Mouse (Mus musculus): Measurements from ENCODE around the gene Psmc3ip. TPM values are rescaled to one million over a fixed set of nuclear protein-coding genes. Genes with fewer than 3 reads are reported as not detected.
A peak's percentile ranks its signal among the peaks of the same experiment; 100 is the strongest.

Psmc3ip gene
- polyA plus RNA-seq, 1 experiment from 2014 or later, result 27.5 TPM

DNA sequence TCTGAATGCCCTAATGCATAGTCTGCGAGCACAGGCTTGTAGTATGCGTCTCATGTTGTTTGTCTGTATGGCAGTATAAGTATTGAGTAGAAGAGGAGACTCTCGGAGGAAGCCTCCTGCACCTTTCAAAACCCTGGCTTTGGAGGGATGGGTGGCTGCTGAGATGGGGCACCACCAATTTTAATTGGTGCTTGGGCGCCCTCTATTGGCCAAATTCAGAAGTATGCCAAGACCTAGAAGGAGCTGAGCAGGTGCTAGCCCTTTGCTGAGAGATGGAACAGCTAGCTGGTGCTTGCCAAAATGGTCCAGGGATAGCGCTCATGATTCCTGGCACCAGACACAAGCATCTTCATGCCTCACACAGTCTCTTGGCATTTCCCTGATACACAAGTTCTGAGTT is 37.4 kb downstream of the Psmc3ip start:
- ATAC-seq (replicated peaks; ENCODE audit: insufficient number of reproducible peaks, low FRiP score, low TSS enrichment), result no peak
- Histone ChIP-seq H3K9me3 (replicated peaks; ENCODE audit: control insufficient read depth, low read length) (no peaks in the 10 kb centered on the region), H3K4me2 (no peak overlapping the region), H3K9ac (ENCODE audit: low read depth, low read length) (no peak overlapping the region), H3K27me3 (ENCODE audit: control insufficient read depth, insufficient read depth, low read length) (no peaks in the 10 kb centered on the region), H3K4me1 (ENCODE audit: control insufficient read depth, insufficient read depth, low read length) (peaks cover 70% of the 10 kb centered on the region), H3K27ac (ENCODE audit: low read depth, low read length) (peak overlapping the region; percentile 84; the same call in 1 of the 2 replicates), H3K36me3 (ENCODE audit: control insufficient read depth, insufficient read depth, low read length) (peaks cover 17% of the 10 kb centered on the region), H3K4me3 (ENCODE audit: low read depth, low read length) (no peak overlapping the region)
- 31% methylated on average over 5 of the region's 5 CpGs for WGBS (ENCODE audit: insufficient replicate concordance)

GRCm38 (mm10) chr11:101056885-101057284 is 38.4 kb downstream of the Psmc3ip start:
- ATAC-seq (replicated peaks; ENCODE audit: insufficient number of reproducible peaks, low FRiP score, low TSS enrichment), result no peak; the same call in 1 of the 2 replicates
- Histone ChIP-seq H3K4me1 (ENCODE audit: control insufficient read depth, insufficient read depth, low read length) (peaks cover 60% of the 10 kb centered on the region), H3K27ac (ENCODE audit: low read depth, low read length) (peak overlapping the region; percentile 84), H3K27me3 (ENCODE audit: control insufficient read depth, insufficient read depth, low read length) (no peaks in the 10 kb centered on the region), H3K4me2 (peak overlapping the region; percentile 31), H3K9ac (ENCODE audit: low read depth, low read length) (peak overlapping the region; percentile 40), H3K4me3 (ENCODE audit: low read depth, low read length) (no peak overlapping the region), H3K36me3 (ENCODE audit: control insufficient read depth, insufficient read depth, low read length) (peaks cover 17% of the 10 kb centered on the region), H3K9me3 (replicated peaks; ENCODE audit: control insufficient read depth, low read length) (no peaks in the 10 kb centered on the region)
- WGBS (ENCODE audit: insufficient replicate concordance), result 23% methylated on average over 8 of the region's 8 CpGs

- H3K27me3 ChIP-seq (ENCODE audit: control insufficient read depth, insufficient read depth, low read length), result no peaks in the 10 kb centered on the region
- H3K4me2 ChIP-seq, result no peak overlapping the region
- peaks cover 47% of the 10 kb centered on the region for H3K4me1 ChIP-seq (ENCODE audit: control insufficient read depth, insufficient read depth, low read length)
- no peak overlapping the region for H3K4me3 ChIP-seq (ENCODE audit: low read depth, low read length)
- 74% methylated on average over 14 of the region's 14 CpGs for WGBS (ENCODE audit: insufficient replicate concordance)
- no peaks in the 10 kb centered on the region for H3K9me3 ChIP-seq (replicated peaks; ENCODE audit: control insufficient read depth, low read length)
- ATAC-seq (replicated peaks; ENCODE audit: insufficient number of reproducible peaks, low FRiP score, low TSS enrichment), result no peak
- H3K9ac ChIP-seq (ENCODE audit: low read depth, low read length), result no peak overlapping the region
- peaks cover 21% of the 10 kb centered on the region for H3K36me3 ChIP-seq (ENCODE audit: control insufficient read depth, insufficient read depth, low read length)
- H3K27ac ChIP-seq (ENCODE audit: low read depth, low read length), result no peak overlapping the region
These were observed 39.8 kb downstream of the Psmc3ip start for GRCm38 (mm10) chr11:101055418-101055817.

DNA sequence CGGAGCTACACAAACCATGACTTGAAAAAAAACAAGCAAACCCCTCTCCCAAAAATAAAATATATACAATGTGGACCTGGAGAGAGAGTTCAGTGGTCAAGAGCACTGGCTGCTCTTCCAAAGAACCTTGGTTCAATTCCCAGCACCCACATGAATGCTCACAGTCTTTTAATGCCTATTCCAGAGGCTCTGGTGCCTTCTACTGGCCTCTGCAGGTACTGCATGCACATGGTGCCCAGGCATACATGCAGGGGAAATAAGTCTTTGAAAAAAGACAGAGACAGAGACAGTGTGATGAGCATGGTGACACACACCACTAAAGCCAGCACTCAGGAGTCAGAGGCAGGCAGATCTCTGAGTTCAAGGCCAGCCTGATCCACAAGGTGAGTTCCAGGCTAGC is 41.3 kb downstream of the Psmc3ip start:
- Histone ChIP-seq H3K4me1 (ENCODE audit: control insufficient read depth, insufficient read depth, low read length) (peaks cover 33% of the 10 kb centered on the region), H3K9me3 (replicated peaks; ENCODE audit: control insufficient read depth, low read length) (no peaks in the 10 kb centered on the region), H3K36me3 (ENCODE audit: control insufficient read depth, insufficient read depth, low read length) (peaks cover 21% of the 10 kb centered on the region), H3K4me2 (no peak overlapping the region), H3K27me3 (ENCODE audit: control insufficient read depth, insufficient read depth, low read length) (no peaks in the 10 kb centered on the region), H3K4me3 (ENCODE audit: low read depth, low read length) (no peak overlapping the region), H3K27ac (ENCODE audit: low read depth, low read length) (no peak overlapping the region), H3K9ac (ENCODE audit: low read depth, low read length) (no peak overlapping the region)
- 93% methylated on average over 1 of the region's 1 CpGs for WGBS (ENCODE audit: insufficient replicate concordance)
- no peak for ATAC-seq (replicated peaks; ENCODE audit: insufficient number of reproducible peaks, low FRiP score, low TSS enrichment)

DNA sequence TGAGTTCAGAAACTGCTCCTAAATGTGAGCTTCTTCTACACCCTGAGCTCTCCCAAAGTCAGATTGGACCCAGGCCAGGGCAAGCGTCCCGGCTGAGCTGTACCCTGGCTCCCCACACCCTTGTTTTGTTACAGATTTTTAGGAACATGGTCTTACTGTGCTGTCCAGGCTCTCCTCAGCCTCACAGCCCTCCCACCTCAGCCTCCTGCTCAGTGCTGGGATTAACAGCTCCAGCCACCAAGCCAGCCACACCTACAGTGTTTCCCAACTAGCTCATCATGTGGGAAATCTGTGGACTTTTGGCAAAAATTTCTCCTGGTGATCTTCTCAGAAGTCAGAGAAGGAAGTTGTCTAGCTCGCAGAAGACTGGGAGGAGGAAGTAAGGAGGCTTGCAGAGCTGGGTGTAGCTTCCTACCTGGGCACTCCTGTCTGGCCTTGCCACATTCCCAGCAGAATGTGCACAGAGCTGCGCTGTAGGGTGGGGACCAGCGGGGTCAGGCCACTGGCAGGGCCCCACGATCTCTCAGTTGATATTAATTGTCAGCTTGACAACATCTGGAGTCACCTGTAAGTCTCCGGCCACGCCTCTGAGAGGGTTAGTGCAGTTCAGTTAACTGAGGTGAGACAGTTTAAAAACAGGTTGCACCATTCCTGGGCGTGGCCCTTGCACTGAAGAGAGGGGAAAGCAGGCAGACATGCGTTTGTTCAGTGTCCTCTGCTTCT is 42.3 kb downstream of the Psmc3ip start:
- peaks cover 22% of the 10 kb centered on the region for H3K4me1 ChIP-seq (ENCODE audit: control insufficient read depth, insufficient read depth, low read length)
- no peak for ATAC-seq (replicated peaks; ENCODE audit: insufficient number of reproducible peaks, low FRiP score, low TSS enrichment)
- 91% methylated on average over 10 of the region's 10 CpGs for WGBS (ENCODE audit: insufficient replicate concordance)
- no peaks in the 10 kb centered on the region for H3K9me3 ChIP-seq (replicated peaks; ENCODE audit: control insufficient read depth, low read length)
- no peak overlapping the region for H3K4me2 ChIP-seq
- H3K36me3 ChIP-seq (ENCODE audit: control insufficient read depth, insufficient read depth, low read length), result peaks cover 30% of the 10 kb centered on the region
- no peak overlapping the region for H3K27ac ChIP-seq (ENCODE audit: low read depth, low read length)
- no peaks in the 10 kb centered on the region for H3K27me3 ChIP-seq (ENCODE audit: control insufficient read depth, insufficient read depth, low read length)
- H3K4me3 ChIP-seq (ENCODE audit: low read depth, low read length), result no peak overlapping the region
- no peak overlapping the region for H3K9ac ChIP-seq (ENCODE audit: low read depth, low read length)

DNA sequence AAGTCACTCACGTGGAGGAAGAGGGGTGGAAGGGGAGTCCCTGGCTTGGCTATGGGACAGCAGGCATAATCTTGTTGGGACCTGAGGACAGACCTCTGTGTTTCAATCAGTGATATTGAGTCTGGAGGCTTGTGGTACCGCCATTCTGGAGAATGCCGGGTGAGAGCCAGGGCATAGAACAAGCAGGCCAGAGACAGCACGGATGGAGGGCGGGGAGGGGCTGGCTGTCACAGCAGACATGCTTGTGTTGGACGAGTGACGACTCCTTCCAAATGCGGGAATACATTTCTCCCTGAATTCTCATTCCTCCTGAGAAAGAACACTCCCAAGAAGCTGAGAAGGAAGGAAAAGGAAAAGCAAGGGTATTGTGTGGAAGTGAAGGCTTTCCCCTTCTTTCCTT is 43.6 kb downstream of the Psmc3ip start:
- H3K4me2 ChIP-seq, result no peak overlapping the region
- ATAC-seq (replicated peaks; ENCODE audit: insufficient number of reproducible peaks, low FRiP score, low TSS enrichment), result no peak
- peaks cover 34% of the 10 kb centered on the region for H3K36me3 ChIP-seq (ENCODE audit: control insufficient read depth, insufficient read depth, low read length)
- H3K27me3 ChIP-seq (ENCODE audit: control insufficient read depth, insufficient read depth, low read length), result no peaks in the 10 kb centered on the region
- no peak overlapping the region for H3K27ac ChIP-seq (ENCODE audit: low read depth, low read length)
- H3K4me3 ChIP-seq (ENCODE audit: low read depth, low read length), result no peak overlapping the region
- H3K9ac ChIP-seq (ENCODE audit: low read depth, low read length), result no peak overlapping the region
- peaks cover 9% of the 10 kb centered on the region for H3K4me1 ChIP-seq (ENCODE audit: control insufficient read depth, insufficient read depth, low read length)
- no peaks in the 10 kb centered on the region for H3K9me3 ChIP-seq (replicated peaks; ENCODE audit: control insufficient read depth, low read length)
- 81% methylated on average over 8 of the region's 8 CpGs for WGBS (ENCODE audit: insufficient replicate concordance)

DNA sequence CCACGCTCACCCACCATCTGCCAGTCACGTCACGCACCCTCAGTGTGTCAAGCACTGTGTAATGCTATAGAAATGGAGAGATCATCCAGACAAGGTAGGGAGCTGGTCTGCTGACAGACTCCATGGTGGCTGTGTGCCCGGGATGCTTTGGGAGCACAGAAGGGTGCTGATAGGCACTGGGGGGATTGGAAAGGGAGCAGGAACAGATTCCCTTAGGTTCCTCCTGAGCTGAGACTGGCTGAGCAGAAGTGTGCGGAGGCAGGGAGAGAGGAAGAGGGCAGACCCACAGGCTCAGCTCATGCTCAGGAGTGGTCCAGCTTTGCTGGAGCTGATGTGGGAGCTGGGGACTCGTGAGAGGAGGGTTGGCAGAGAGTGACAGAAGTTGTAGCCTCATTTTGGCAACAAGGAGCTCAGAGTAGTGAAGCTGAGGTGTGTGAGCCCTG is 44.2 kb downstream of the Psmc3ip start:
- Histone ChIP-seq H3K9me3 (replicated peaks; ENCODE audit: control insufficient read depth, low read length) (no peaks in the 10 kb centered on the region), H3K27ac (ENCODE audit: low read depth, low read length) (no peak overlapping the region), H3K27me3 (ENCODE audit: control insufficient read depth, insufficient read depth, low read length) (no peaks in the 10 kb centered on the region), H3K4me1 (ENCODE audit: control insufficient read depth, insufficient read depth, low read length) (peaks cover 7% of the 10 kb centered on the region), H3K9ac (ENCODE audit: low read depth, low read length) (no peak overlapping the region), H3K36me3 (ENCODE audit: control insufficient read depth, insufficient read depth, low read length) (peaks cover 37% of the 10 kb centered on the region), H3K4me3 (ENCODE audit: low read depth, low read length) (no peak overlapping the region), H3K4me2 (no peak overlapping the region)
- 82% methylated on average over 6 of the region's 6 CpGs for WGBS (ENCODE audit: insufficient replicate concordance)
- ATAC-seq (replicated peaks; ENCODE audit: insufficient number of reproducible peaks, low FRiP score, low TSS enrichment), result no peak

DNA sequence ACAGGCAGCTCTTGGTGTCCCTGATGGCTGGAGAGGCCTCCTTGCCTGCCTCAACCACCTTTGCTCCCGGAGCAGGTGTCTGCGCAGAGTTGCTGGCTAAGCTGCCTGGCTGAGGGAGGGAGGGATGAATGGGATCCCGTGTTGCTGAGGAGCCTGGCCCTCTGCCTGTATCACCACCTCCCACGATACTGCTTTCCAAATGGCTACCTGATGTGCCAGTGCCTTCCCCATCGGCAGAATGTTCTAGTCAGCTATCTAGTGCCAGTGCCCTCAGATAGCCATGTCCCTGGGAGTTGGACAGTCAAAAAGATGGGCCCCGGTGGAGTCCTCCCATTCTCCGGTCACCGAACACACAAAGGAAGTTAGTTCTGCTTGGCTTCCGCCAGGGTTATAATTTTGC is 44.9 kb downstream of the Psmc3ip start:
- H3K9ac ChIP-seq (ENCODE audit: low read depth, low read length), result no peak overlapping the region
- no peak overlapping the region for H3K4me2 ChIP-seq
- H3K4me1 ChIP-seq (ENCODE audit: control insufficient read depth, insufficient read depth, low read length), result peaks cover 8% of the 10 kb centered on the region; the same call in 1 of the 2 replicates
- ATAC-seq (replicated peaks; ENCODE audit: insufficient number of reproducible peaks, low FRiP score, low TSS enrichment), result no peak
- no peak overlapping the region for H3K4me3 ChIP-seq (ENCODE audit: low read depth, low read length)
- no peaks in the 10 kb centered on the region for H3K27me3 ChIP-seq (ENCODE audit: control insufficient read depth, insufficient read depth, low read length)
- WGBS (ENCODE audit: insufficient replicate concordance), result 90% methylated on average over 9 of the region's 9 CpGs
- no peak overlapping the region for H3K27ac ChIP-seq (ENCODE audit: low read depth, low read length)
- no peaks in the 10 kb centered on the region for H3K9me3 ChIP-seq (replicated peaks; ENCODE audit: control insufficient read depth, low read length)
- peaks cover 44% of the 10 kb centered on the region for H3K36me3 ChIP-seq (ENCODE audit: control insufficient read depth, insufficient read depth, low read length)

DNA sequence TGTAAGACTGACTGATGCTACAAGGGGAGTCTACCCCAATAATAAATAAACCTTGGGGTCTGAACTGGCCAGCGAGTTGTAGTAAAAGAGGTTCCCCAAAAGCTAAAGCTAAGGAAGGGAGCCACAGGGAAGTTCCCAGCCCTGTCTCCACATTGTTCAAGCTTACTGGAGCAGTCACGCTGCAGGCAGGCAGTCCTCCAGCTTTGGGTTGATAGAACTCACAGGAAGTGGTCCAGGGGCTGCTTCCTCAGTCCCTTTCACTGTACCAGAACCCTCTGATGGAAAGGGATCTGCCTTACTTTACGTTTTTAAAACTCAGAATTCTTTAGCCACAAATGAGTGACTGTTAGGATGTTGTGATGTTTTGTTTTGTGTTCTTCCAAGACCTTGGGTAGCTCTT is 47.7 kb downstream of the Psmc3ip start:
- Histone ChIP-seq H3K9me3 (replicated peaks; ENCODE audit: control insufficient read depth, low read length) (no peaks in the 10 kb centered on the region), H3K27ac (ENCODE audit: low read depth, low read length) (no peak overlapping the region), H3K27me3 (ENCODE audit: control insufficient read depth, insufficient read depth, low read length) (no peaks in the 10 kb centered on the region), H3K4me2 (no peak overlapping the region), H3K36me3 (ENCODE audit: control insufficient read depth, insufficient read depth, low read length) (peaks cover 47% of the 10 kb centered on the region), H3K9ac (ENCODE audit: low read depth, low read length) (no peak overlapping the region), H3K4me3 (ENCODE audit: low read depth, low read length) (no peak overlapping the region), H3K4me1 (ENCODE audit: control insufficient read depth, insufficient read depth, low read length) (peaks cover 5% of the 10 kb centered on the region; the same call in 1 of the 2 replicates)
- no peak for ATAC-seq (replicated peaks; ENCODE audit: insufficient number of reproducible peaks, low FRiP score, low TSS enrichment)
- WGBS (ENCODE audit: insufficient replicate concordance), result 71% methylated on average over 3 of the region's 3 CpGs

Data from heart, embryonic 11.5 days (tissue).